Mouse (Mus musculus): ENCODE data around the gene Arhgap23. TPM values are rescaled to one million over a fixed set of nuclear protein-coding genes. Genes with fewer than 3 reads are reported as not detected.

Gene Arhgap23
- polyA plus RNA-seq, 1 experiment from 2014 or later, result 10.9 TPM

DNA sequence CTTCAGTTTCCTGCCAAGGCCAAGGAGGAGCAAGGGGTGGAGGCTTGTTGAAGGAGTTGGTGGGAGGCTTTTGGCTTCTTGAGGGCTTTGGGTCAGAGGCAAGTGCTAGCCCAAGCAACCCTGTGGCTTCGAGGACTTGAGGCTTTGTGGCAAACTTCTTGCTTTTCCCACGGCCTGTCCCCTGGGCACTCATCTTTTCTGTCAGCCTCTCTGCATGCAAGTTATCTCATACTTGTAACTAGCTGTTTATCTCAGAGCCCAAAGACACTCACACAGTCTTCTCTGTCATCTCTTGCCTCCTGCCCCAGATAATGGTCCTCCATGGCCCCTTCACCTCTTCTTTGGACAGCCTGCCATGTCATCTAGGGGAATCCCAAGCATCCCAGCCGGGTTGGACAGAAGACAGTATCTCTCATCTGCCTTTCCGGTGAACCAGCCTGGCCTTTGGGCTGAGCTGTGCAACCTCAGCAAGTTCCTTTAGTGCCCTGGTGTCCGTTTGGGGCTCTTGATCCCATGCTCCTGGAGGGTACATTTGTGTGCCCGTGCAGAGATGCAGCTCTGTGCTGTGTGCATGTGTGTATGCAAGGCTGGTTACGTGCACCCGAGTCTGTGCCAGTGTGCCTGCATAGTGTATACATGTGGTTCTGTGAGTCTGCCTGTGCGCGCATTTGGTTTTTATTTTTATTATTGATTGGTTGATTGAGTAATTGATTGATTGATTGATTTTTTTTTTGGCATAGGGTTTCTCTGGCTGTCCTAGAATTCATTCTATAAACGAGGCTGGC lies 27.8 kb downstream of the Arhgap23 start:
- Histone ChIP-seq H3K4me1 (replicated peaks; ENCODE audit: control insufficient read depth, insufficient read depth, low read length) (peaks cover 91% of the 10 kb centered on the region), H3K9ac (ENCODE audit: low read depth, low read length) (peak overlapping the region; percentile 98), H3K4me3 (ENCODE audit: low read depth, low read length) (peak overlapping the region; percentile 94), H3K36me3 (ENCODE audit: control insufficient read depth, insufficient read depth, low read length) (peaks cover 19% of the 10 kb centered on the region), H3K4me2 (peak overlapping the region; percentile 80), H3K27ac (ENCODE audit: low read depth, low read length) (peak overlapping the region; percentile 98), H3K9me3 (ENCODE audit: control insufficient read depth, low read length) (no peaks in the 10 kb centered on the region), H3K27me3 (replicated peaks; ENCODE audit: control insufficient read depth, insufficient read depth, low read length) (no peaks in the 10 kb centered on the region)
- no peak for DNase-seq (ENCODE audit: low spot score)
- peak; percentile 35 for ATAC-seq (replicated peaks; ENCODE audit: low FRiP score)
- 59% methylated on average over 11 of the region's 11 CpGs for WGBS

- DNase-seq (ENCODE audit: low spot score) (no peak), ATAC-seq (replicated peaks; ENCODE audit: low FRiP score) (no peak)
- no peaks in the 10 kb centered on the region for H3K27me3 ChIP-seq (replicated peaks; ENCODE audit: control insufficient read depth, insufficient read depth, low read length)
- no peaks in the 10 kb centered on the region for H3K9me3 ChIP-seq (ENCODE audit: control insufficient read depth, low read length)
- H3K4me3 ChIP-seq (ENCODE audit: low read depth, low read length), result peak overlapping the region; percentile 94
- peak overlapping the region; percentile 98 for H3K9ac ChIP-seq (ENCODE audit: low read depth, low read length)
- peaks cover 39% of the 10 kb centered on the region for H3K36me3 ChIP-seq (ENCODE audit: control insufficient read depth, insufficient read depth, low read length)
- H3K4me1 ChIP-seq (replicated peaks; ENCODE audit: control insufficient read depth, insufficient read depth, low read length), result peaks cover 90% of the 10 kb centered on the region
- peak overlapping the region; percentile 98 for H3K27ac ChIP-seq (ENCODE audit: low read depth, low read length)
- peak overlapping the region; percentile 80 for H3K4me2 ChIP-seq
- 64% methylated on average over 6 of the region's 6 CpGs for WGBS
Measured at GRCm38 (mm10) chr11:97445596-97445995, 30.3 kb downstream of the Arhgap23 start.

DNA sequence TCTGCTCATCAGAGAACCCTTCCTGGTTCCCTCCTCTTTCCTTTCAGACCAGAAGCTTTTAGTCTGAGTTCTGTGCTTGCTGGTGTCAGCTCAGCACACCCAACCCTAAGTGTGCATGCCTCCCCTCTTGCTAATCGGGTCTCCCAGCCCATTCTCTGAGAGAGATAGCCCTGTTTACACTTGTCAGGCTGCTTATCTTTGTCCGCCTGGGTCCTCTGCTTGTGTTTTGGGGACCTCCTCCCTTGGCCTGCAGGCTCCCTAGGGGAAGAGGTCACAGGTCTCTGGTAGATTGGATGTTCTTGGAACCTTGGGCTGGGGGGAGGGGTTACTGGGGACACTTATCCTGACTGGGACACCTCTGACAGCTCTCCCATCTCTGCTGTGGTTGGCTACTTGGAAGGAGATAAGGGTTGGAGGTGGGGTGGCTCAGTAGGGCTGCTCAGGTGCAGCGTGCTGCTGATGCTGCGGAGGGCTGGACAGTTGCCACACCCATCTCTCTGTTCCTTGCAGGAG lies 30.7 kb downstream of the Arhgap23 start:
- DNase-seq (ENCODE audit: low spot score) (peak; percentile 80), ATAC-seq (replicated peaks; ENCODE audit: low FRiP score) (peak; percentile 89)
- 21% methylated on average over 4 of the region's 4 CpGs for WGBS
- peak overlapping the region; percentile 98 for H3K9ac ChIP-seq (ENCODE audit: low read depth, low read length)
- H3K4me1 ChIP-seq (replicated peaks; ENCODE audit: control insufficient read depth, insufficient read depth, low read length), result peaks cover 90% of the 10 kb centered on the region
- H3K9me3 ChIP-seq (ENCODE audit: control insufficient read depth, low read length), result no peaks in the 10 kb centered on the region
- H3K4me2 ChIP-seq, result peak overlapping the region; percentile 80
- H3K4me3 ChIP-seq (ENCODE audit: low read depth, low read length), result peak overlapping the region; percentile 94
- H3K27ac ChIP-seq (ENCODE audit: low read depth, low read length), result peak overlapping the region; percentile 98
- peaks cover 41% of the 10 kb centered on the region for H3K36me3 ChIP-seq (ENCODE audit: control insufficient read depth, insufficient read depth, low read length)
- H3K27me3 ChIP-seq (replicated peaks; ENCODE audit: control insufficient read depth, insufficient read depth, low read length), result no peaks in the 10 kb centered on the region

GRCm38 (mm10) chr11:97447979-97448378 lies 32.6 kb downstream of the Arhgap23 start:
- Histone ChIP-seq H3K27me3 (replicated peaks; ENCODE audit: control insufficient read depth, insufficient read depth, low read length) (no peaks in the 10 kb centered on the region), H3K4me1 (replicated peaks; ENCODE audit: control insufficient read depth, insufficient read depth, low read length) (peaks cover 76% of the 10 kb centered on the region), H3K27ac (ENCODE audit: low read depth, low read length) (no peak overlapping the region), H3K9ac (ENCODE audit: low read depth, low read length) (no peak overlapping the region), H3K4me3 (ENCODE audit: low read depth, low read length) (no peak overlapping the region), H3K9me3 (ENCODE audit: control insufficient read depth, low read length) (no peaks in the 10 kb centered on the region), H3K4me2 (peak overlapping the region; percentile 3; the same call in 1 of the 2 replicates), H3K36me3 (ENCODE audit: control insufficient read depth, insufficient read depth, low read length) (peaks cover 59% of the 10 kb centered on the region)
- DNase-seq (ENCODE audit: low spot score) (no peak), ATAC-seq (replicated peaks; ENCODE audit: low FRiP score) (no peak)
- 80% methylated on average over 7 of the region's 7 CpGs for WGBS

DNA sequence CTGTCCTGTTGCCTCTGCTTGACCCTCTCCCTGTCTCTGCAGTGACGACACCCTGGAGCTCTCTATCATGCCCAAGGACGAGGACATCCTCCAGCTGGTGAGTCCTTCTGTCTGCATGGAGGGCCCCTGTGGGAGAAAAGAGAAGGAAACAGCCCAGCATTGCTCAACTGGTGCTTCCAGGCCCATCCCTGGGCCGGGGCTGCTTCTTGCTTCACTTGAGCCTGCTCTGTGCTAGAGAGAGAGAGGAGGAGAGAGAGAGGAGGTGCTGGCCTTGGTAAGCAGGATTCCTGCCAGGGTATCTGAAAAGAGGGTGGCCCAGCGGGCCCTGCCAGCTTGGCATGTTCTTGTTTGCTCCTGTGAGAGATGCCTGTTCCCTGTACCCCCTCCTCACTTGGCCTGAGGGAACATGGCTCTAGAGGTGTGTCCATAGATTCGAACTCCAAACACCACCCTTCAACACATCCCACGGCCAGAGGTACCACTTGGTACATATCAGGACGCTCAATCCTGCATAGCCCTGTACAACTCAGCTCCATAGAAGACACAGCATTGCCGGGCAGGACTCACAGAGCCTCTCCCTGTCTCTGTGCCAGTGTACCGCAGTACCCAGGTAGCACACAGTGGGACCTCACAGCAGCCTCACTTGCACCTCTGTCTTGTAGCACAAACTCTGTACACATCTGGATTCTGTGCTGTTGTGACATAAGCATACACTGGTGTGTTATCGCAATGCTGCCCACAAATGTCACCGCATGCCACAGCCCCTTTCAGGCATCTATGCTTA lies 33.5 kb downstream of the Arhgap23 start:
- Histone ChIP-seq H3K9me3 (ENCODE audit: control insufficient read depth, low read length) (no peaks in the 10 kb centered on the region), H3K4me3 (ENCODE audit: low read depth, low read length) (no peak overlapping the region), H3K27me3 (replicated peaks; ENCODE audit: control insufficient read depth, insufficient read depth, low read length) (no peaks in the 10 kb centered on the region), H3K4me1 (replicated peaks; ENCODE audit: control insufficient read depth, insufficient read depth, low read length) (peaks cover 68% of the 10 kb centered on the region), H3K4me2 (no peak overlapping the region), H3K36me3 (ENCODE audit: control insufficient read depth, insufficient read depth, low read length) (peaks cover 67% of the 10 kb centered on the region), H3K27ac (ENCODE audit: low read depth, low read length) (peak overlapping the region; percentile 46; the same call in 1 of the 2 replicates), H3K9ac (ENCODE audit: low read depth, low read length) (no peak overlapping the region; the same call in 1 of the 2 replicates)
- no peak for DNase-seq (ENCODE audit: low spot score)
- WGBS, result 90% methylated on average over 11 of the region's 11 CpGs
- no peak for ATAC-seq (replicated peaks; ENCODE audit: low FRiP score)

DNA sequence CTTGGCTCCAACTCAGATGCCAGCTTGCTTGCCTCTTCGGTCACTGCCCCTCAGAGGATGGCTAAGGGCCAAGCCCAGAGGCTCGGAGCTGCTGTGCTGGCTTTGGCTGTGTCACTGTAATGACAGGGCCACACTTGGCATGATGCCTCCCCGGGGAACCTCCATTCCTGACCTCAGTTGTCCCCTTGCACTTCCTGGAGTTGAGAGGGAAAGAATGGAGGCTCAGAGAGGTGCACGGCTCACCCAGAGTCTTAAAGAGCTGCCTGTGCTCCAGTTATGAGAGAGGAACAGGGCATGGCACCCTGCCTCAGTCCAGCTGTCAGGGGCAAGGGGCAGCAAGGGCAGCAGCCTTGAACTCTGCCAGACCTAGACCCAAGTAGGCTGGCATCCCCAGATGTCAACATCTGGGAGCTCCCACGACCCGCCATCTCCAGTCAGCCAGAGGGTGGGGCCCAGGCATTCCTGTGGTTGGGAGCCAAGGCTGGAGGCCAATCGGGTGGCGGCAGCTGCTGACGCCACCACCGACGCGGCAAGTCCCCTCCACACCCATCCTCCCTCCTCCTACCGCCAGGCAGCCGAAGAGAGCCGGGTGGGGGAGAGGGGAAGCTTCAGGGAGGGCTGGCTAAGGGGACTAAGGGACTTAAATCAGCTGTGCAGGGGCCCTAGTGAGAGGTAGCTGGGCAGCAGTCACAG lies 34.4 kb downstream of the Arhgap23 start:
- peak; percentile 63 for DNase-seq (ENCODE audit: low spot score)

DNA sequence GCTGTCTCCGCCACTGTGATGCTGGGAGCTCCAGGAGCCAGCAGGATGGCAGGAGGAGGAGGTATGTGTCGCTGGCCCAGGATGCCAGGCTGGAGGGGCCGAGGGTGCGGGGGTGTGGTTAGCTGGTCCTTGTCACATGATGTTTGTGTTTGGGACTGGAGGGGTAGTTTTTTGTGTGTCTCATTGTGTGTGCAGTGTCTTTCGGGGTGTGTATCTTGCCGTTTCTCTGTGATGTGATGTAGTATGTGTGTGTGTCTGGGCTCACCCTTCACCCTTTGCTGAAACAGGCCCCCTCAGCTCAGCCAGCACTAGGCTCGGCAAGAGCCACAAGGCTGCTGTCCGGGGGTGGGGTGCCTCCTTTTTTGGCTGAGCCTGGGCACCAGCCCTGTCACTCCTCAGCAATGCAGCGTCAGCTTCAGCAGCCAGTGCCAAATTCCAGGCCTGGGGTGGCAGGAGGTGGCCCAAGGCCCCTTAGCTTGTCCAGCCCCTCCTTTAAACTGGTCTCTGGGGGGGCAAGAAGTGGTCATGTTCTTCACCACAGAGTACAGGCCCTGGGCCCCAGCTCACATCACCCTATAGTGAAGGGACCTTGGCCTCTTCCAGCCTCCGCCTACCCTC lies 35.1 kb downstream of the Arhgap23 start:
- peak overlapping the region; percentile 22 for H3K9ac ChIP-seq (ENCODE audit: low read depth, low read length)
- no peak overlapping the region for H3K27ac ChIP-seq (ENCODE audit: low read depth, low read length)
- no peaks in the 10 kb centered on the region for H3K9me3 ChIP-seq (ENCODE audit: control insufficient read depth, low read length)
- no peaks in the 10 kb centered on the region for H3K27me3 ChIP-seq (replicated peaks; ENCODE audit: control insufficient read depth, insufficient read depth, low read length)
- peaks cover 68% of the 10 kb centered on the region for H3K36me3 ChIP-seq (ENCODE audit: control insufficient read depth, insufficient read depth, low read length)
- peaks cover 51% of the 10 kb centered on the region for H3K4me1 ChIP-seq (replicated peaks; ENCODE audit: control insufficient read depth, insufficient read depth, low read length)
- H3K4me2 ChIP-seq, result peak overlapping the region; percentile 53
- no peak for DNase-seq (ENCODE audit: low spot score)
- WGBS, result 65% methylated on average over 10 of the region's 10 CpGs
- H3K4me3 ChIP-seq (ENCODE audit: low read depth, low read length), result peak overlapping the region; percentile 23; the same call in 1 of the 2 replicates
- no peak for ATAC-seq (replicated peaks; ENCODE audit: low FRiP score)

More for the DNA sequence above, 34.4 kb downstream of the Arhgap23 start:
- Histone ChIP-seq H3K36me3 (ENCODE audit: control insufficient read depth, insufficient read depth, low read length) (peaks cover 67% of the 10 kb centered on the region), H3K9me3 (ENCODE audit: control insufficient read depth, low read length) (no peaks in the 10 kb centered on the region), H3K9ac (ENCODE audit: low read depth, low read length) (peak overlapping the region; percentile 38), H3K4me3 (ENCODE audit: low read depth, low read length) (peak overlapping the region; percentile 23; the same call in 1 of the 2 replicates), H3K27ac (ENCODE audit: low read depth, low read length) (peak overlapping the region; percentile 46; the same call in 1 of the 2 replicates), H3K27me3 (replicated peaks; ENCODE audit: control insufficient read depth, insufficient read depth, low read length) (no peaks in the 10 kb centered on the region), H3K4me1 (replicated peaks; ENCODE audit: control insufficient read depth, insufficient read depth, low read length) (peaks cover 58% of the 10 kb centered on the region), H3K4me2 (peak overlapping the region; percentile 53)
- no peak for ATAC-seq (replicated peaks; ENCODE audit: low FRiP score)
- 31% methylated on average over 13 of the region's 15 CpGs for WGBS

- no peak overlapping the region for H3K4me2 ChIP-seq
- ATAC-seq (replicated peaks; ENCODE audit: low FRiP score) (no peak), DNase-seq (ENCODE audit: low spot score) (no peak)
- no peak overlapping the region for H3K9ac ChIP-seq (ENCODE audit: low read depth, low read length)
- H3K4me3 ChIP-seq (ENCODE audit: low read depth, low read length), result no peak overlapping the region
- 94% methylated on average over 15 of the region's 15 CpGs for WGBS
- H3K36me3 ChIP-seq (ENCODE audit: control insufficient read depth, insufficient read depth, low read length), result peaks cover 76% of the 10 kb centered on the region
- no peaks in the 10 kb centered on the region for H3K27me3 ChIP-seq (replicated peaks; ENCODE audit: control insufficient read depth, insufficient read depth, low read length)
- peaks cover 40% of the 10 kb centered on the region for H3K4me1 ChIP-seq (replicated peaks; ENCODE audit: control insufficient read depth, insufficient read depth, low read length)
- H3K27ac ChIP-seq (ENCODE audit: low read depth, low read length), result no peak overlapping the region
- H3K9me3 ChIP-seq (ENCODE audit: control insufficient read depth, low read length), result no peaks in the 10 kb centered on the region
Measured at GRCm38 (mm10) chr11:97451625-97452024, 36.3 kb downstream of the Arhgap23 start.

All from liver, embryonic 11.5 days (tissue).